Mouse (Mus musculus) gonadal fat pad, adult 2 months (tissue): Measurements from ENCODE around the gene Hacd3. TPM values are rescaled to one million over a fixed set of nuclear protein-coding genes. Genes with fewer than 3 reads are reported as not detected.
"Not testable (repeated sequence)": the region's sequence is repeated elsewhere in the genome, so short reads cannot be mapped to it uniquely, and the experiment has no call there.

Experiments used
- DNase-seq: peaks from one replicate; pipeline ENCODE4 v3.0.0-alpha.2; 2012; ENCODE audit warnings: low read depth
- polyA plus RNA-seq: library from polyadenylated mRNA; depleted of rRNA; stranded (reverse); fragments of >200 nt; gene quantifications from 2 replicates; pipeline ENCODE4 v1.2.3, GENCODE M21; 2012

Gene Hacd3
- polyA plus RNA-seq, 1 experiment, result 36.9 TPM

DNA sequence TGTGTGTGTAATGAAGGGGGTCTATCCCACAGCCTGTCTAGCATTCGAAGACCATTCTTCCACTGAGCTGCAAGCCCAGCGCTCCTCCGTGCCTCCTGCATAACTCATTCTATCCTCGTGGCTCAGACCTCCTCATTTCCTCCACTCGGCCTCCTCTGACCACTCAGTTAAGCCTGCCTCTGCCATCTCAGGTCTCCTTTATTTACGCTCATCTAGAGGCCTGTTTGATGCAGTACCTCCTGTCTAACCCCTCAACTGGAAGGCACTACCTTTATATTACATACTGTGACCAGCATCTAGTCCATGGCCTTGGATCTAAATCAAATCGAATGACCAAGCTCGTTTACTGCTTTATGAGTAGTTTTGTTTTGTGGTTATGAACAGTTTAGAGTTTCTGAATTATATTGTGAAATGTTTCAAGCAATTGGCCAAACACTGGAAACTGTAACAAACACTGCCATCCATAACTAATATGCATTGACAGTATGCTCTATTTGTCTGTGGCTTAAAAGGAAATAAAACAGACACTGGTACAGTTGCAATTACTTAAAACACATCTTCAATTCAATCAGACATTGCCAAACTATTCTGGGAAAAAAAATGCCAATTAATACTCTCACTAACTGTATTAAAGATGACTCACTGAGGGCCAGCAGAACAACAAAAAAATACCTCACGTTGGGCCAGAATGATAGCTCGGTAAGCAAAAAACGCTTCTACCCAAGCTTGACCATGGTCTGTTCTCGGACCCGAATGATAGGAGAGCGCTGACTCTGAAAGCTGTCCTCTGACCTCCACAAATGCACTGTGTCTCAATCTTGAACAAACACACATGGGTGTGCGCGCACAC, 4.3 kb downstream of the Hacd3 start:
- no peak for DNase-seq

DNA sequence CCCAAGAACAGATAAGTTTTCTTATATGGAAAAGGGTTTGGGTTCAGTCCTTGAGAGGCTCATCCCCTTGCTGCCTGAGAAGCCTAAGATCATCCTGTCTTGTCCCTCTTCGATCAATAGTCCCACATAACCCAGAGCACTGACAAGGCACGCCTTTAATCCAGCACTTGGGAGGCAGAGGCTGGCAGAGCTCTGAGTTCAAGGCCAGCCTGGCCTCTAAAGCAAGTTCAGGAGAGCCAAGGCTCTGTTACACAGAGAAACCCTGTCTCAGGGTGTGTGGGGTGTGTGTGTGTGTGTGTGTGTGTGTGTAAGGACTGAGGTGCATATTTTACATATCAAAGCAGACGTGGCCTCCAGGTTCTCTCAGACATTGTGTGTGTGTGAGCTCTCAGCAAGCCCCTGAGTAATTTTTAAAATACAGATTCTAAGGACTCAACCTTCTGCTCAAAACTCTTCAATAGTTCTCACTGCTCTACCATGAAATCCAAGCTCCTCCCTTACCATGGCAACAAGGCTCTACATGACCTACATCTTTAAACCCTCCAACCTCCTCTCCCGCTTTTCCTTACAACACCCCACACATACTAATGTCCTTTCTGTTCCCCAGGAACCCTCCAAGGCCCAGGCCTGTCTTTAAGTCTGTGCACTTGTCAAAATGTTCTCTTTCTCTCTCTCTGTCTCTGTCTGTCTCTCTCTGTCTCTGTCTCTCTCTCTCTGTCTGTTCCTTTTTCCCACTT, 5.1 kb downstream of the Hacd3 start:
- DNase-seq, result no peak

DNA sequence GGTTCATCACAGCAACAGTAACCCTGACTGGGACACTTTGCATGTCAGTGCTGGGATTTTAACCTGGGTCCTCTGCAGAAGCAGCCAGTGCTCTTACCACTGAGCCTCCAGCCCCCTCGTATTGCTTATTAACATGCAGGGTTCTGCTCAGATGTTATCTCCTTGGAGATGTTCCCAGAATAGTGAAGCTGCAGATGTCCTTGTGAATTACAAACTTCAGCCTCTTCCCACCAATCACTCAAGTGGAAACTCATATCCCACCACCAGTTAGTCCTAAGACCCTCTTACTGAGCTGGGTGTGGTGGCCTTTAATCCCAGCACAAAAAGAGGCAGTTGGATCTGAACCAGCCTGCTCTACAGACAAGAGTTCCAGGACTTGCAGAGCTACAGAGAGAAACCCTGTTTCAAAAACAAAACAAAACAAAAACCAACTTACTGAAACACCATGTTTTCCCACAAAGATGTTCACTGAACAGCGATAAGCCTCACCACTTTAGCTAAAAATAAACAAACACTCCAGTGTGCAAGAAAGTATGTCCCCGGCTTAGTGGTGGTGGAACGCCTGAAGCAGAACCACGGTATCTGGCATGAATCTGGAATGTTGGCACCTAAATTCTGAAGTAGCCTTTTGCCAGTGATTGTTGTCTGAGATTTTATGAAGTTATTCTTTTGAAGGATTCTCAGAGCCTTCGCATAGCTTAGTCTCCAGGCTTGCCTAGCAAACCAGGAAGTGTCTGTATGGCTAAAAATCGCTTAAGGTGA, 5.9 kb downstream of the Hacd3 start:
- DNase-seq, result no peak

DNA sequence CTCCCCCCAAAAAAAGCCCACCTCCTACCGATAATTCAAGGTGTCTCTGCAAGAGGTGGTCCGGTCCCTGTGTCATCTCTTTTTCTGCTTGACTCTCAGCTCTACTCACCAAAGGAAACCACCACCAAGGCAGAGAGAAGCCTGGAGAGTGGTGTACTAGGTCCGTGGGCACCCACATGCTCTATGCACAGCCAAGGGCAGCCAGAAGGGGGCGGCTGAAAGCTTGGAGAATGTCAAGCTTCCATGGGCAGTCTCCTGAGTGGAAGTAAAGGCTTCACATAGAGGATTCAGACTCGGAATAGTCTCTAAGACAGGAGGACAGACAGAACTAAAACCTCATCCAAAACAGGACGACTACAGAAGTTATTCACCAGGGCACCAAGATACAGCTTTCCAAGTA, 10.2 kb downstream of the Hacd3 start:
- DNase-seq, result no peak

DNA sequence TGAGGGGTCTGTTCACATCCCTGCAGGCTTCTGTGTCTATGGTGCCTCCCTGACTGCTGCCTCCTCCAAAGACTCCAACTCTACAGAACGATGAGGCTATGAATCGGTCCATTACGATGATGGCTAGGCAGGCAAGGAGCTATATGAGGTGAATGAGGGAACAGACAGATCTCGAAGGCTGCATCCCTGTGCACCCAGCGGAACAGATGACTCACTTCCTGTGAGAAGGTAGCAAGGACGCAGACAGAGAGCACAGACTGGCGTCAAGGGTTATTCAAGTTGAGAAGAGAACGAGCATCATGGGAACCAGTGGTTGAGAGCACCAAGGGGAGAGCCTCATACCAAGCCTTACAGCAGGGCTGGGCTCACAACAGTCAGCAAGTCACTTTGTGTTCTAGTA, 10.9 kb downstream of the Hacd3 start:
- DNase-seq, result no peak

DNA sequence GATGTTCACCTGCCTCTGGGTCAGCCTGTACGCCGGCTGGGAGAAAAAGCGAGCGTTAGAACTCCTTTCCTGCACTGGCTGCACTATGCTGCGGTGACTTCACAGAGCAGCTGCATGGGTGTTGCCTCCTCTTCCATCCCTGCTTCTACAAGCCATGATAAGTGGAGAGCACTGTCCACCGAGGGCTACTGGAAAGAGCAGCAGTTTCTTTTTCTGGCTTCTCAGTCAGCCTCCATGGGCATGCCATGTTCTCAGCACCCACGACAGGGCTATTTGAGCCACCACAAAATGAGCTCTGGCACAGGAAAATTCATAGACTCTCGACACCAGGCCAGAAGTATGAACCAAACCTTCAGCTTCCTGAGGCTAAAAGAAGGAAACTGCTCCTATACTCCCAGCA, 15.8 kb downstream of the Hacd3 start:
- DNase-seq, result no peak

DNA sequence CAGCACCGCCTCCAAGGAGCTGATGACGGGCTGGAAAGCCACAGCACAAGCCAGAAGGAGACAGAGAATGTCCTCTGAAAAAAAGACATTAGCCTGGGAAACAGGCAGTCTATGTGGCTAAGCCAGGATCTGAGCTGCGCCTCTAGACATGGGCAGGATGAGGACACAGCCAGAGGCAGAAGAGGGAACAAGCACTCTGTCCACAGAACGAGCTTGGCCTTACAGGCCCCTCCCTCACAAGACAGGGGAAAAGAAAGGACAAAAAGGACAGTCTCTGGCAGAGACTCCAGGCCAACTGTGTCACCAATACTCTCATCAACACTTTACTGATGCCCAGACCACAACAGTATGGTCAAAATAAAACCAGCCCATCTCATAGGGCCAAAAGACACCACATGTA, 20.0 kb downstream of the Hacd3 start:
- no peak for DNase-seq

DNA sequence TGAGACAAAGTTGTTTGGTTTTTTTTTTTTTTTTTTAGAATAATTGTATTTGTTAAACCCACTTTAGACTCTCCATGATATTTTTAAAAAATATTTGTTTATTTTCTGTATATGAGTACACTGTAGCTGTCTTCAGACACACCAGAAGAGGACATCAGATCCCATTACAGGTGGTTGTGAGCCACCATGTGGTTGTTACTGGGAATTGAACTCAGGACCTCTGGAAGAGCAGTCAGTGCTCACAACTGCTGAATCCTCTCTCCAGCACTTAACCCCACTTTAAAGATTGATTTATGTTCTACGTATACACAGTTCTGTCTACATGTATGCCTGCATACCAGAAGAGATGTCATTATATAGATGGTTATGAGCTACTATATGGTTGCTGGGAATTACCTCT, 26.0 kb downstream of the Hacd3 start:
- DNase-seq, result not testable (repeated sequence)

DNA sequence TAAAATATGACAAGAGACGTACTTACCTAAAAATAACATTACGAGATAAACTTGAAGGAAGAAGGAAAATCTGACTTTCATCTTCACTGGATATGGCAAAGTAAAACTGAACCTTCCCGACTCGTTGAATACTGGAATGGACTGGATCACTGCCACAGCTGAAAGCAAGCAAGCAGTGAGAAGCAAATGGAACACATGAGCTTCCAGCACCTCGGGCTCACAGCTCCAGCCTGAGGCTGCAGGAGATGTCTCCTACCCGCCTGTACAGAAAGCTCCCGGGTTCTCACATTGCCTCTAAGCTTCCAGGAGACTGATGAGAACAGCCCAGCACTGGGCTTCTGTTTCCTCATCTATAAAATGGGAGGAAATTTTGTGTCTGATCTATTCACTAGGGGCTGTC, 31.2 kb downstream of the Hacd3 start:
- DNase-seq, result no peak

DNA sequence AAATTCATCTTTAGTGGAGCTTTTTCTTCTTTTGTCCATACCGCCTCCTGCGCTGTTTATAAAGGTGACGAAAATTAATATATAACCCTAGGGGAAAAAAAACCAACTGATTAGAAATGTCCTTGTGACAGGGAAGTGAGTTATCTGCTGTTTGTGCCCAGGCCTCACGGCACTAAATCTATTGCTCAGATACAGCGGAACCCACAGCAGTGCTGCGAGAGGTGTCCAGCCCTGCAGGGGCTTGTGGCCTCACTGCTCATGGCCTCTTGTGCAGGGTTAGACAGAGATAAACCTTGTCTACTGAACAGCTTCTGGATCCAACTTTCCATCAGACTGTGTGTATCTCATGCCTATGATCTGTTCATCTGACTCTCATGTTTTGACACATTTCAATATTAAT, 33.0 kb downstream of the Hacd3 start:
- DNase-seq, result no peak

DNA sequence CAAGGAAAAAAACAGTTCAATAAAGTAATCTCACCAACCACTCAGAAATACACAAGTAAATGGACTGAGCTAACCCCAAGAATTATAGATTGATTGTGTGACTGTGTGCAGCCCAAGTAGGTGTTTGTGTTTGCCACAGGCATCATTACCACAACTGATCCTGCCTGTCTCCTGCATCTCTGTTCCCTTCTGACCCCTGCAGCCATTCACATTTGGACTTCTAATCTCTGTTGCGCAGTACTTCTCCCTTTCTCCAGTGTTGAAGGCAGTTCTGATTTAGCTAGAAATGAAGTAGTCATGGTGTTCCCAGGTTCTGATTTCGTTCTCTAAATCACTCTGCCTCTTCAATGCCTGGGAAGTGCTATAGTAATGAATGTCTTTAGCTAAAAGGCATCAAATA, 33.8 kb downstream of the Hacd3 start:
- peak; percentile 8 for DNase-seq

DNA sequence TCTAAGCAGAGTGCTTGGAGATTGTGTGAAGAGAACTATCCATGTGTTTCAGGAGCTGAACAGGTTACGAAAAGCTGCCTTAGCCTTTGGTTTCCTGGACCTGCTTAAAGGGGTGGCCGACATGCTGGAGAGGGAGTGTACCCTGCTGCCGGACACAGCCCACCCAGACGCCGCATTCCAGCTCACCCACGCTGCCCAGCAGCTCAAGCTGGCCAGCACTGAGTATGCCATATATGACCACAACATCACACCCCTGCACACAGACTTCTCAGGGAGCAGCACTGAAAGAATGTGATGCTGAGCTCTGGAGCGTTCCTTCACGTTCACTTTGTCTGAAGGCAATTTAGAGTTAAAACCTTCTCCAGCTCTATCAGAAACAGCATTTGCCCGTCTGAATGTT, 35.7 kb downstream of the Hacd3 start:
- no peak for DNase-seq

DNA sequence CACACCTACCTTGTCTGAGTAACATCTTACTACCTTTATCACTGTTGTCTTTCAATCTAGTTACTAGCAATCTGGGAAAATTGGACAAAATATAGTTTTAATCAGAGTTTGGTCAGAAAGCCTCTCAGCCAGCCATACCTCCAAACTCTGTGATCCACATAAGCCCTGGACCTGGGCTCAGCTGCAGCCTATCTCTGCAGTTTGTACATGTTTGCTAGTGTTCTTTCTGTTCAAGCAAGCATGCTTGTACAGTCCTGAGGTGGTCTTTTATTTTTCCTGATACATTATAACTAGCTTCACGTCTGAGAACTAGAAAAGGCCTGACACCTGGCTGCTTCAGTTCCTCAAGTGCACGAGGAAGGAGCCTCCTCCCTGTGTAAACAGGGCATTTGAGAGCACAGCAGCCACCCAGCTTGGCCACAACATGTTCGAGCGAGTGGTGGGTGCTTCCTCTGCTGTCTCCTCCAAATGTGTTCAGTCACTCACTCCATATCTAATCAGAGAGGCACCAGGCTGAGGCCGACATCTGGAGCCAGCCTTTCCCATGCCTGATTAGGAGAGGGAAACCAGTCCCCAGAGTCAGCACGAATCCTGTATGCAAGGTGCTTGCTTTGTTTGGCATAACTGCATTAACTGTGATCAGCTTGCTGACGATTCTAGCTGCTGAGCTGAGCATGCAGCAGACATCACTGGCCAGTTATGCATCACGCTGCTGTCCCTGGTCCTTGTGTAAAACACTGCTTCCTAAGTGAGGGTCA, 36.3 kb downstream of the Hacd3 start:
- no peak for DNase-seq

DNA sequence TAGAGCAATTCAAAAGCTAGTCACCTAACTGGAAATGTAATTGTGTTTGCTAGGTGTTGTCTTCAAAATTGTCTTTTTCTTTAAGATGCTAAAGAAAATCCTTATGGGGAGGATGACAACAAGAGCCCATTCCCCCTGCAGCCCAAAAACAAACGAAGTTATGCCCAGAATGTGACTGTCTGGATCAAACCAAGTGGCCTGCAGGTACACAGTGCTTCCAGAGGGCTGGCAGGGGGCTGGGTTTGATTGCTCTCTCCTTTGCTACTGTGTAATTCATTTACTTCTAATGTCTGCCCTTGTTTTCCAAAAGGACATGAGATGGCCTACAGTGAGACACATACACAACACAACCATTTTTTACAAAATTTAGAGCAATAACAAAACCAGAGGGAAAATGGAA, 39.6 kb downstream of the Hacd3 start:
- no peak for DNase-seq

DNA sequence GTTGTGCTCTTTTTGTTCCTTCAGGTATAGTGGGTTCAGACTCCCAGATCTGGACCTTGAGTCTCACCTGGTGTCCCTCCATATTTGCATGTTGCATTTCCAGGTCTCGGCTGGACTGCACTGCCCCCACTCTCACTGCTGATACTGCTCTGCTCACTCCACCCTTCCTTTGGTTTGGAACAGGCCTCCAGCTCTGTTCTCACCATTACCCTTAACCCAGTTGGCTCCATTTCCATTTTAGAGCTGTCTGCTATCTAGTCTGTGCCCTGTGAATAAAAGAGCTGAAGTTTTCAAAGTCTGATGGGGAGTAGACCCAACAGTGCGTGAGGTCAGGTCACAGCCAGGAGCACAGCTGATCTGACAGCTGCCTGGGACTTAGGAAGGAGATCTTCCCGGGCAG, 40.9 kb downstream of the Hacd3 start:
- no peak for DNase-seq

DNA sequence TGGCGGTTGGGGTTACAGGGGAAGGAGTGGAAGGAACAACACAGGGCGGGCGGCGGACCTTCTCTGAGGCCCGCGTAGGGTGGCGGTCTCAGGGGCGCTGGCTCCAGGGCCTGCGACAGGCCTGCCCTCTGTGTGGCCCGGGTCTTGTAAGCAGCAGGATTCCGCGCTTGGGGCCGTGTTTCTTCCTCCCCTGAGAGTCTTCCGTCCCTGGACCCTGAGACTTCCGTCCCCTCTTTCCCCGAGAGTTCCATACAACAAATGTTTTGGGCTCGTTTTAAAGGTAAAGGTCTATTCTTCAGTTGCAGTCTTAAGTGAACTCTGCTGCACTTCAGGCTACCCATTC, 60.5 kb downstream of the Hacd3 start:
- DNase-seq, result no peak

DNA sequence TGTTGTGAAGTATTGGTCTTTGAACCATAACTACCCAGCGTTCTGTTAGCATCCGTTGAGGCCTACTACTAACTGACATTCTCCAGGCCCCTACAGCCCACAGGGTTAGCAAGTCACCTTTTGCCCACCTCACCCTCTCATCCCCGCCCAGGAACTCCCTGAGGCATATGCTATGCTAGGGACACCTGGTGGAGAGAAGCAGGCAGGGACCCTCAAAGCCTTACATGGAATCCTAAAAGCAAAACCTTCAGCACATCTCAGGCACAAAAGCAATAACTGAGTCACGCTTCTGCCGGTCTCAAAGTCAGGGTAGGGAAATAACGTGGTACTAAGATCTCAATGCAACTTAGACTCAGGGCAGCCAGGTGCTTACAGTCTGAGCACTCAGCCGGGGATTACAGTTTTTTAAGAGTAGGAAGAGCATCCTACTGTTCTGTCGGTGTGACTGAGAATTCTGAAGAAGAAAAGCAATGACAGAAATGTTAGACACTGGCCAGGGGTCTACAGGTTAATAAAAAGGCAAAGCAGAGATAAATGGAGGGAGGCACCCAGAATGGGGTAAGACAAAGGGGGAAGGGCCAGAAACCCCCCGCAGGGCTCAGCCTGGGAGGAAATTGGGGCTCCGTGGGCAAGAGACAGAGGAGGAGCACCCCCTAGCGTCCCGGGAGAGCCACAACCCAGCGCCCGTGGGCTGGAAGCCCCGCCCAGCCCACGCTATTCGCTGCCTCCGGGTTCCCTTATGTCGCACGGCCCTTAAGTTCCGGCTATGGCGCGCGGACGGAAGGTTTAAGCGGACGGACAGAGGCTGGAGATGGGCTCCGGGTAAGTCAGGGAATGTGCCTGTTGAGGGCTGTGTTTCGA, 61.1 kb downstream of the Hacd3 start, which contains the start of gene Ints14:
Ints14 (plus strand) TSS at position 789 of the 861 bp plus-strand sequence.
- peak; percentile 30 for DNase-seq

DNA sequence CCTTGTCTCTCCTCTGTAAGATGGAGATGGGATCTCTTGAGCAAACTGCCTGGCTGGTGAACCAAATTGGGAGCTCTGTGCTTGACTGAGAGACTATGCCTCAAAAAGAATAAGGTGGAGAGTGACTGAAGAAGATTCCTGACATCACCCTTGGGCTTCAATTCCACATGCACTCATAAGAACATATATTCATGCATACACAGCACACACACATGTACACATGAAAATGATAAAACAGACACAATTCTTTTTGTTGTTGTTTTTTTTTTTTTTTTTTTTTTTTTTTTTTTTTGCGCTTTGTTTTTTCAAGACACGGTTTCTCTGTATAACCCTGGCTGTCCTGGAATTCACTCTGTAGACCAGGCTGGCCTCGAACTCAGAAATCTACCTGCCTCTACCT, 64.2 kb downstream of the Hacd3 start:
- DNase-seq, result no peak

DNA sequence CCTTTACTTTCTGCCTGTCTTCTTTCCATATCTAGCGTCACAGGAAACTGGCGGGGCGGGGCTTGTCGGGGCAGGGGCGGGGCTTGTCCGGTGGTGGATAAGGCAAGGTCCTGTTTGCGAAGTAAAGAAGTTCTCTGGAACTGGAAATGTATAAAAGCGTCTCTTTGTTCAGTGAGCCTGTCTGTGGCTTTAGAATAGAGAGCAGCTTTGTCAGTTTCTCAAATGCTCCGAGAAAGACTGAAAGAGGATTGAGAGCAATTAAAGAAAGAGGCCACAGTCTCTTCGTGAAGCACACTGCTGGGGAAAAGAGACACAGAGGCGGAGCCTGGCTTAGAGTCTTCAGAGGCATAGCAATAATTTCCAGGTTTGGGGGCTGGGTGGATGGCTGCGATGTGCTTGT, 65.2 kb downstream of the Hacd3 start:
- DNase-seq, result no peak

DNA sequence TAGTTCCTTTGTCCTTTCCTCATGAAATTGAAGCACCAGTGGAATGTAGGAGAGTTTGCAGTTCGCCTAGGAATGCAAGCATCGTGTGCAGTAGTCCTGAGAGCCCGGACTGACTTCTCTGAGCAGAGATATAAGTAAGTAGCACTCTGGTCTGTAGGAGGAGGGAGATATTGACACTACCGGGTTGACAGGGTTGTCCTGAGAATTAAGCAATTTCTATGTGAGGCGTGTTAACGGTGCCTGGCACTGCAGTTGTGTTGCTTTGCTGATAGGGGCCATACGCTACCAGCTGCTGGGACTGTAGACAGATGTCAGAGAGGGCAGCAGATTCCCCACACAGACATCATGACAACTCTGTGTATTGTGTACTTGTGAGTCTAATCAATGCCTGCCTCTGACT, 68.3 kb downstream of the Hacd3 start:
- no peak for DNase-seq

DNA sequence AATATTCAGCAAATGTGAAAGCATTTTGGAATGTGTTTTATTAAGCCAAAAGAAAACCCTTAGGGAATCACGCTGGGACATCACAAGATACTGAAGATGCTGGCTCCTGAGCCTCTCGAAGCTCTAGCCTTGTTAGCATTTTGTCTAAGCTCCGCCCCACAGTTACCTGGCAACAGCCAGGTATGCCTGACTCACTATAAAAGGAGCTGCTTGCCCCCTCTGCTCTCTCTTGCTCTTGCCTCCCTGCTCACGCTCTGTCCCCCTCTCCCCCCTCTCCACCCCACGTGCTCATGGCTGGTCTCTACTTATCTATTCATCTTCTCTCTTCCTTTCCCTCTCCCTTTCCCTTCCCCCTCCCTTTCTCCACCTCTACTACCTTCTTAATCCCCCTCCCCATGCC, 69.4 kb downstream of the Hacd3 start:
- DNase-seq, result no peak
